Mouse (Mus musculus) activated CD4-positive, CD25-positive, alpha-beta regulatory T cell, adult 9 weeks (primary cell): Measurements from ENCODE around the gene 1700001L19Rik. TPM values are rescaled to one million over a fixed set of nuclear protein-coding genes. Genes with fewer than 3 reads are reported as not detected.

Source experiments
- polyA plus RNA-seq: library from polyadenylated mRNA; unstranded; fragments of 100-300 nt; shearing (Covaris generic); gene quantifications from one replicate; pipeline ENCODE4 v1.2.1, GENCODE M21; 2017

1700001L19Rik gene
- not detected for polyA plus RNA-seq

DNA sequence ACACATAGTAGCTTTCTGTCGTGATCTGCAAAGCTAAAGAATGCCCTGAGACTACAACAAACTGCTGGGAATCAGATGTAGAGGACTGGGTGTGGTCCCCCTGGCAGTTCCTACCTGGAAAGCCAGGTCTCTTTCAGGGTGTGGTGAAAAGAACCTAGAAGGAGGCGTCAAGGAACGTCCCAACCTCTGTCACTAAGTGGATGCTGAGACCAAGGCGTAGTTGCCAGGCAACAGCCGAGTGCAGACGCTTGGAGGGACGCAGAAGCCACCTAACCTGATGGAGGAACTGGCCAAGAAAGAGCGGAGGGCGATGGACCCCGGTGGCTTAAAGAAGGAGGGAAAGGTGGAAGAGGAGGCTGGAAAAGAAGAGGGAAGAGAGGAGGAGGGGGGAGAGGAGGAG is at the start of gene 1700001L19Rik:
TSS of gene 1700001L19Rik (plus strand) at position 223 of the 400 bp plus-strand sequence.

DNA sequence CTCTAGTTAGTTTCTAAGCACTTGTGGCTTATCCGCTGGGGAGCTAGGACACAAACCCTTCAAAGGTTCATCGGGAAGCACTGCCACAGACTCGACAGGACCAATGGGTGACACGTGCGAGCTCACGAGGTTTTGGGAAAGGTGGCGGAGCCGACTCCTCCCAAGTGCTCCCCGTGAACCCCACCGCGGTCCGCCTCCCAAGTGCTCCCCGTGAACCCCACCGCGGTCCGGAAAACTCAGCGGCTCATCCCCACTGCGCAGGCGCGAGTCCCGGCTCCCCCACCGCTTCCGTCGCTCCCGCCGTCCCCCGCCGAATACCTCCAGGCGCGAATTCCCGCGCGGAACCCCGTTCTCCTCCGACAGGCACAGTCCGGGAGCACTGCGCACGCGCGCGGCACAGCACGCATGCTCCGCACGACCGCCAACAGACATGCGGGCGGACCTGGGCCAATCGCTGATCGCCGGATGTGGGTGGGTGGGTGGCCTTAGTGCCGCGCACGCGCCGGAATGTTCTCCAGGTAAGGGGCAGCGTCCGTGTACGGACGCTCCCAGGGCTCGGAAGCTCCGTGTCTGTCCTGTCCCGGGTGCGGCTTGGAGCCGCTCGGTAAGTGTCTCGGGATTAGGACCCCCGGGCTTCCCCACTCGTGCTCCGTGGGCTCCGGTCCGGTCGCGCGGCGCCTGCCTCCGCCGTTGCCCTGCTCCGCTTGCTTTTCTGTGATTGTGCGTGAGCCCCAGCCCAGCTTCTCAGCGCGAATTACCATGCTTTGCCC is 15.3 kb upstream of the 1700001L19Rik start, which contains the start of the genes Mtrr and Fastkd3:
TSS of gene Mtrr (minus strand) at position 403 of the 770 bp plus-strand sequence.
TSS of gene Fastkd3 (plus strand) at position 488 of the 770 bp plus-strand sequence.

Other genes starting within 250 kb of the 1700001L19Rik start
- gene Mtrr, start 15.3 kb upstream of the 1700001L19Rik start, polyA plus RNA-seq, result 32.3 TPM
- 24.1 TPM for gene Fastkd3, start 15.2 kb upstream of the 1700001L19Rik start, polyA plus RNA-seq